Mouse (Mus musculus) kidney, embryonic 14.5 days (tissue): Measurements from ENCODE around the gene Ror2. TPM values are rescaled to one million over a fixed set of nuclear protein-coding genes. Genes with fewer than 3 reads are reported as not detected.

Experiments used
- ATAC-seq: fragments of 200-750 bp; cut with Nextera tagmentation; 2 replicates; pipeline ENCODE4 v1.8.0; 2017; ENCODE audit warnings: moderate number of reproducible peaks, mild to moderate bottlenecking, moderate TSS enrichment, moderate library complexity; ENCODE audit not compliant: low FRiP score, low TSS enrichment
- H3K27ac ChIP-seq: fragments of 300-500 bp; sonication (generic); 2 replicates; pipeline ENCODE4 v1.5.1; 2014; ENCODE audit warnings: low read depth, mild to moderate bottlenecking, low read length, moderate library complexity, mixed read lengths
- H3K27me3 ChIP-seq: fragments of 300-500 bp; sonication (generic); 2 replicates; pipeline ENCODE4 v1.6.1; 2014; ENCODE audit warnings: mild to moderate bottlenecking, low read length; ENCODE audit not compliant: control insufficient read depth, insufficient read depth
- H3K36me3 ChIP-seq: fragments of 300-500 bp; sonication (generic); 2 replicates; pipeline ENCODE4 v1.6.1; 2014; ENCODE audit warnings: low read length, mixed read lengths; ENCODE audit not compliant: control insufficient read depth, insufficient read depth
- H3K4me1 ChIP-seq: fragments of 300-500 bp; sonication (generic); 2 replicates; pipeline ENCODE4 v1.6.1; 2014; ENCODE audit warnings: low read length, mixed read lengths; ENCODE audit not compliant: control insufficient read depth, insufficient read depth
- H3K4me2 ChIP-seq: fragments of 300-500 bp; sonication (generic); replicated peaks from 2 replicates; pipeline ENCODE4 v1.6.1; 2014; ENCODE audit warnings: low read depth, mild to moderate bottlenecking, low read length
- H3K4me3 ChIP-seq: fragments of 300-500 bp; sonication (generic); 2 replicates; pipeline ENCODE4 v1.5.1; 2014; ENCODE audit warnings: mild to moderate bottlenecking, low read length
- H3K9ac ChIP-seq: fragments of 300-500 bp; sonication (generic); 2 replicates; pipeline ENCODE4 v1.6.1; 2014; ENCODE audit warnings: low read depth, mild to moderate bottlenecking, low read length, moderate library complexity
- H3K9me3 ChIP-seq: fragments of 300-500 bp; sonication (generic); 2 replicates; pipeline ENCODE4 v1.6.1; 2016; ENCODE audit warnings: low read length; ENCODE audit not compliant: control insufficient read depth
- WGBS: fragments of 180-500 bp; shearing (Covaris S2); extraction: QIAGEN DNeasy Blood & Tissue Kit; methylation state at CpG from one replicate; pipeline ENCODE4 v1.1.7; 2014; 5-methylcytosine and 5-hydroxymethylcytosine counted together
- polyA plus RNA-seq: library from polyadenylated mRNA; unstranded; fragments of >200 nt; fragmentation: Nextera tagmentation; extraction: Ambion mirVana; gene quantifications from 2 replicates; pipeline ENCODE4 v1.2.1, GENCODE M21; 2014

Gene Ror2
- polyA plus RNA-seq, 1 experiment from 2014 or later = 7.3 TPM

GRCm38 (mm10) chr13:53281604-53282396 is 4.1 kb downstream of the Ror2 start:
- no peak overlapping the region for H3K27ac ChIP-seq
- WGBS = 45% methylated on average over 11 of the region's 11 CpGs
- H3K4me2 ChIP-seq = no peak overlapping the region

GRCm38 (mm10) chr13:53278908-53279307 is 7.0 kb downstream of the Ror2 start:
- Histone ChIP-seq H3K9me3 (no peaks in the 10 kb centered on the region), H3K4me2 (no peak overlapping the region)
- WGBS = 69% methylated on average over 10 of the region's 10 CpGs

More at GRCm38 (mm10) chr13:53281604-53282396, 4.1 kb downstream of the Ror2 start:
- Histone ChIP-seq H3K36me3 (no peaks in the 10 kb centered on the region), H3K4me3 (no peak overlapping the region), H3K9me3 (no peaks in the 10 kb centered on the region), H3K9ac (no peak overlapping the region), H3K4me1 (peaks cover 15% of the 10 kb centered on the region; the same call in 1 of the 2 replicates), H3K27me3 (no peaks in the 10 kb centered on the region)
- ATAC-seq = no peak

GRCm38 (mm10) chr13:53276381-53276780 is 9.5 kb downstream of the Ror2 start:
- Histone ChIP-seq H3K4me3 (no peak overlapping the region), H3K4me2 (no peak overlapping the region; the same call in 1 of the 2 replicates), H3K27ac (no peak overlapping the region), H3K36me3 (no peaks in the 10 kb centered on the region), H3K4me1 (peaks cover 13% of the 10 kb centered on the region; the same call in 1 of the 2 replicates), H3K27me3 (no peaks in the 10 kb centered on the region), H3K9me3 (0 out of 2 replicates have a peak, but pooled peaks cover 4% of the 10 kb centered on the region), H3K9ac (no peak overlapping the region)
- peak; percentile 29; the same call in 1 of the 2 replicates for ATAC-seq
- WGBS = 13% methylated on average over 7 of the region's 7 CpGs

More at GRCm38 (mm10) chr13:53278908-53279307, 7.0 kb downstream of the Ror2 start:
- no peak overlapping the region for H3K9ac ChIP-seq
- H3K4me3 ChIP-seq = no peak overlapping the region
- peaks cover 19% of the 10 kb centered on the region; the same call in 1 of the 2 replicates for H3K4me1 ChIP-seq
- no peaks in the 10 kb centered on the region for H3K36me3 ChIP-seq
- H3K27me3 ChIP-seq = no peaks in the 10 kb centered on the region
- no peak for ATAC-seq
- H3K27ac ChIP-seq = no peak overlapping the region

- Histone ChIP-seq H3K27ac (no peak overlapping the region), H3K4me2 (no peak overlapping the region), H3K4me3 (no peak overlapping the region), H3K4me1 (peaks cover 13% of the 10 kb centered on the region; the same call in 1 of the 2 replicates), H3K9ac (no peak overlapping the region), H3K27me3 (no peaks in the 10 kb centered on the region), H3K36me3 (no peaks in the 10 kb centered on the region), H3K9me3 (0 out of 2 replicates have a peak, but pooled peaks cover 4% of the 10 kb centered on the region)
- ATAC-seq = 0 out of 2 replicates have a peak, but pooled peaks have one; percentile 25
- WGBS = 44% methylated on average over 8 of the region's 8 CpGs
These were observed 10.1 kb downstream of the Ror2 start for GRCm38 (mm10) chr13:53275778-53276177.

GRCm38 (mm10) chr13:53274771-53275170 is 11.2 kb downstream of the Ror2 start:
- Histone ChIP-seq H3K9me3 (0 out of 2 replicates have a peak, but pooled peaks cover 4% of the 10 kb centered on the region), H3K27ac (no peak overlapping the region), H3K4me2 (no peak overlapping the region), H3K4me3 (no peak overlapping the region), H3K36me3 (no peaks in the 10 kb centered on the region), H3K9ac (no peak overlapping the region), H3K27me3 (no peaks in the 10 kb centered on the region), H3K4me1 (peaks cover 13% of the 10 kb centered on the region; the same call in 1 of the 2 replicates)
- ATAC-seq = no peak
- WGBS = 52% methylated on average over 1 of the region's 1 CpGs

- Histone ChIP-seq H3K4me3 (no peak overlapping the region), H3K9ac (no peak overlapping the region), H3K27ac (no peak overlapping the region), H3K4me1 (peaks cover 21% of the 10 kb centered on the region; the same call in 1 of the 2 replicates), H3K36me3 (no peaks in the 10 kb centered on the region), H3K27me3 (no peaks in the 10 kb centered on the region), H3K4me2 (no peak overlapping the region), H3K9me3 (0 out of 2 replicates have a peak, but pooled peaks cover 4% of the 10 kb centered on the region)
- no peak for ATAC-seq
- WGBS = 90% methylated on average over 3 of the region's 3 CpGs
These were observed 14.3 kb downstream of the Ror2 start for GRCm38 (mm10) chr13:53271595-53271994.

- WGBS = 89% methylated on average over 4 of the region's 4 CpGs
- no peak for ATAC-seq
- peaks cover 20% of the 10 kb centered on the region; the same call in 1 of the 2 replicates for H3K4me1 ChIP-seq
These were observed 15.4 kb downstream of the Ror2 start for GRCm38 (mm10) chr13:53270549-53270948.

GRCm38 (mm10) chr13:53268541-53268940 is 17.4 kb downstream of the Ror2 start:
- Histone ChIP-seq H3K4me3 (no peak overlapping the region), H3K27me3 (no peaks in the 10 kb centered on the region), H3K36me3 (no peaks in the 10 kb centered on the region), H3K4me2 (no peak overlapping the region), H3K27ac (no peak overlapping the region), H3K9ac (no peak overlapping the region), H3K9me3 (peaks cover 4% of the 10 kb centered on the region; the same call in 1 of the 2 replicates), H3K4me1 (peaks cover 20% of the 10 kb centered on the region; the same call in 1 of the 2 replicates)
- 40% methylated on average over 6 of the region's 6 CpGs for WGBS
- no peak for ATAC-seq

More at GRCm38 (mm10) chr13:53270549-53270948, 15.4 kb downstream of the Ror2 start:
- no peak overlapping the region for H3K4me2 ChIP-seq
- H3K9ac ChIP-seq = no peak overlapping the region
- H3K4me3 ChIP-seq = no peak overlapping the region
- no peak overlapping the region for H3K27ac ChIP-seq
- H3K9me3 ChIP-seq = 0 out of 2 replicates have a peak, but pooled peaks cover 4% of the 10 kb centered on the region
- no peaks in the 10 kb centered on the region for H3K27me3 ChIP-seq
- no peaks in the 10 kb centered on the region for H3K36me3 ChIP-seq

GRCm38 (mm10) chr13:53267849-53268248 is 18.1 kb downstream of the Ror2 start:
- Histone ChIP-seq H3K9ac (no peak overlapping the region), H3K4me2 (no peak overlapping the region), H3K27ac (no peak overlapping the region), H3K9me3 (peaks cover 3% of the 10 kb centered on the region; the same call in 1 of the 2 replicates), H3K4me1 (peaks cover 25% of the 10 kb centered on the region; the same call in 1 of the 2 replicates), H3K4me3 (no peak overlapping the region), H3K27me3 (no peaks in the 10 kb centered on the region), H3K36me3 (no peaks in the 10 kb centered on the region)
- 65% methylated on average over 6 of the region's 6 CpGs for WGBS
- no peak for ATAC-seq
